In genomic region chr5:100239632-100240031, GRCm38 (mm10) we compare ENCODE assay signal across 17 mouse cellular contexts.
DNase-seq lines count a peak whose midpoint lies in the region; ATAC-seq and TF ChIP-seq lines count a peak whose summit lies in the region.
"Had no signal": no experiment of that assay in that cellular context is flagged by ENCODE, and none has a peak within 500 bp of the region (broad histone marks: within the 10 kb centered on the region; RNA-seq: fewer than 3 reads in every experiment).

No protein-coding gene starts in this region.

- WGBS in midbrain, embryonic 14.5 days, result 47% methylated on average over 7 of the region's 7 CpGs
- WGBS in midbrain, embryonic 10.5 days, result 68% methylated on average over 7 of the region's 7 CpGs
- WGBS in liver, embryonic 16.5 days (ENCODE audit: insufficient replicate concordance), result 27% methylated on average over 7 of the region's 7 CpGs
- WGBS in lung, adult 2 months, result 56% methylated on average over 7 of the region's 7 CpGs

- intact Hi-C loops in left cerebral cortex, postnatal 14 days (cut with DNase I), result loop anchor here (2.0 kb wide), 2 partner anchors 73 to 169 kb away; no protein-coding TSS in a partner anchor

- ATAC-seq in midbrain, embryonic 14.5 days (ENCODE audit: low FRiP score, low TSS enrichment), result no peak
- ATAC-seq in liver, embryonic 16.5 days (ENCODE audit: low read depth), result peak; percentile 53
- ATAC-seq: forebrain, postnatal 0 days had no signal

- H3K9ac ChIP-seq in midbrain, embryonic 14.5 days (replicated peaks; ENCODE audit: low read length), result no peak overlapping the region; the same call in 1 of the 2 replicates
- H3K9ac ChIP-seq in liver, embryonic 16.5 days (ENCODE audit: low read depth, low read length), result no peak overlapping the region
- H3K9ac ChIP-seq: forebrain, postnatal 0 days; heart, embryonic 12.5 days; kidney, embryonic 15.5 days; lung, embryonic 15.5 days had no signal

- H3K27me3 ChIP-seq in midbrain, embryonic 14.5 days (ENCODE audit: control insufficient read depth, insufficient read depth, low read length), result no peaks in the 10 kb centered on the region
- no peaks in the 10 kb centered on the region for H3K27me3 ChIP-seq in midbrain, embryonic 10.5 days (ENCODE audit: low read depth, poor library complexity, severe bottlenecking)
- no peaks in the 10 kb centered on the region for H3K27me3 ChIP-seq in liver, embryonic 16.5 days (ENCODE audit: control insufficient read depth, insufficient read depth, low read depth, low read length)
- H3K27me3 ChIP-seq: kidney, embryonic 15.5 days; lung, embryonic 15.5 days had no signal

- no peaks in the 10 kb centered on the region for H3K36me3 ChIP-seq in midbrain, embryonic 14.5 days (ENCODE audit: control insufficient read depth, insufficient read depth, low read length)
- H3K36me3 ChIP-seq in midbrain, embryonic 10.5 days, result no peaks in the 10 kb centered on the region
- H3K36me3 ChIP-seq in liver, embryonic 16.5 days (ENCODE audit: control insufficient read depth, insufficient read depth), result no peaks in the 10 kb centered on the region
- H3K36me3 ChIP-seq: G1E; heart, embryonic 12.5 days; hindbrain, embryonic 10.5 days; kidney, embryonic 15.5 days; limb, embryonic 10.5 days; lung, embryonic 15.5 days had no signal

- H3K4me2 ChIP-seq in midbrain, embryonic 14.5 days (ENCODE audit: low read length), result no peak overlapping the region
- H3K4me2 ChIP-seq in liver, embryonic 16.5 days (ENCODE audit: low read depth, low read length), result no peak overlapping the region
- H3K4me2 ChIP-seq: heart, embryonic 12.5 days; kidney, embryonic 15.5 days; lung, embryonic 15.5 days had no signal

- no peaks in the 10 kb centered on the region for H3K9me3 ChIP-seq in midbrain, embryonic 14.5 days (ENCODE audit: control insufficient read depth, low read length)
- no peaks in the 10 kb centered on the region for H3K9me3 ChIP-seq in midbrain, embryonic 10.5 days (replicated peaks)
- H3K9me3 ChIP-seq in liver, embryonic 16.5 days (replicated peaks; ENCODE audit: control insufficient read depth, low read length), result no peaks in the 10 kb centered on the region
- H3K9me3 ChIP-seq: hindbrain, embryonic 10.5 days; kidney, embryonic 15.5 days; limb, embryonic 10.5 days; lung, embryonic 15.5 days had no signal

- peak; percentile 47 for DNase-seq in midbrain, embryonic 14.5 days
- DNase-seq in midbrain, embryonic 10.5 days (ENCODE audit: low spot score), result no peak
- DNase-seq in c-Kit-positive CD71-positive TER-119-negative erythroid progenitor cells, embryonic 14.5 days (ENCODE audit: low read depth), result peak; percentile 66
- DNase-seq in retina, postnatal 7 days (ENCODE audit: low read depth, low spot score), result peak; percentile 63
- no peak for DNase-seq in cerebellum, adult 8-10 months
- no peak for DNase-seq in lung, adult 2 months
- no peak for DNase-seq in left cerebral cortex, postnatal 14 days (ENCODE audit: low spot score in 2 of 2)
- DNase-seq: cerebellum, postnatal 10 days; forebrain, postnatal 0 days; gastrocnemius, postnatal 14 days had no signal

- no peak for TF ChIP-seq CTCF in lung, adult 2 months (IDR thresholded peaks at IDR 0.05; ENCODE audit: insufficient read depth, low read length)

- TF ChIP-seq POLR2A in lung, adult 2 months (IDR thresholded peaks at IDR 0.05; ENCODE audit: borderline replicate concordance, extremely low read depth, low read depth, low read length), result no peak

- H3K4me3 ChIP-seq in midbrain, embryonic 14.5 days (replicated peaks; ENCODE audit: low read depth, low read length), result no peak overlapping the region
- H3K4me3 ChIP-seq in midbrain, embryonic 10.5 days, result no peak overlapping the region
- H3K4me3 ChIP-seq in liver, embryonic 16.5 days (ENCODE audit: low read depth, low read length), result no peak overlapping the region
- no peak overlapping the region for H3K4me3 ChIP-seq in lung, adult 2 months (replicated peaks; ENCODE audit: extremely low read depth, low read depth, low read length)
- H3K4me3 ChIP-seq: heart, embryonic 12.5 days; hindbrain, embryonic 10.5 days; kidney, embryonic 15.5 days; limb, embryonic 10.5 days; lung, embryonic 15.5 days had no signal

- H3K4me1 ChIP-seq in midbrain, embryonic 14.5 days (ENCODE audit: control insufficient read depth, insufficient read depth, low read length), result no peaks in the 10 kb centered on the region
- H3K4me1 ChIP-seq in midbrain, embryonic 10.5 days, result peaks cover 6% of the 10 kb centered on the region
- no peaks in the 10 kb centered on the region for H3K4me1 ChIP-seq in liver, embryonic 16.5 days (ENCODE audit: control insufficient read depth, low read depth, low read length)
- H3K4me1 ChIP-seq in lung, adult 2 months (ENCODE audit: control insufficient read depth, insufficient read depth, low read length), result no peaks in the 10 kb centered on the region
- H3K4me1 ChIP-seq: hindbrain, embryonic 10.5 days; kidney, embryonic 15.5 days; limb, embryonic 10.5 days; lung, embryonic 15.5 days had no signal

- no peak overlapping the region for H3K27ac ChIP-seq in midbrain, embryonic 14.5 days (replicated peaks; ENCODE audit: low read depth, low read length)
- H3K27ac ChIP-seq in midbrain, embryonic 10.5 days (replicated peaks), result no peak overlapping the region
- H3K27ac ChIP-seq in liver, embryonic 16.5 days (ENCODE audit: low read length), result no peak overlapping the region
- H3K27ac ChIP-seq: hindbrain, embryonic 10.5 days; kidney, embryonic 15.5 days; limb, embryonic 10.5 days; lung, embryonic 15.5 days had no signal

Comparison
In these comparisons a context has a peak if more than half of its experiments do, and no peak if none do; other contexts are left out.
1. DNase-seq: peak in midbrain, embryonic 14.5 days (single experiment), c-Kit-positive CD71-positive TER-119-negative erythroid progenitor cells, embryonic 14.5 days (single experiment) and retina, postnatal 7 days (single experiment); none in midbrain, embryonic 10.5 days (single experiment), cerebellum, adult 8-10 months (single experiment), lung, adult 2 months (single experiment) and left cerebral cortex, postnatal 14 days (0 of 2).